Mouse (Mus musculus) thymus, postnatal 4 days (tissue): ENCODE measurements around the gene Crisp4.

Experiments
- DNase-seq: peaks from one replicate; pipeline ENCODE4 v3.0.0; 2021

Gene Crisp4

DNA sequence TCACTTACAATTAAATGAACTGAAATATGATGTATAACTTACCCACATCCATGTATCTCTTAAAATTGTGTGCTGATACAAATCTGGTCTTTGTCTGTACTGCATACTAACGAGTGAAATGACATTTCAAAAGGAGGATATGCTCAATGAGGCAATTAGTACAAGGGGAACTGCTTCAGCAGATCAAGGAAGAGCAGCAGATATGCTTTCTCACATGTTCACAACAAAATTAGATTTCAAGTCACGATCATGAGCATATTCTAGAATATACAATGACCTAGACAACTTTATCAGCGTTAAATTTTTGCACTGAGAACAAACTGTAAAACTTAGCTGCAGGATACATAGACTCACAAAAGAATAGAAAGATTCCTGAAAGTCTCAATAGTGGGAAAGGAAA is at the start of gene Crisp4:
Gene Crisp4 (minus strand): TSS at position 101 of the 400 bp plus-strand sequence.
- no peak for DNase-seq

DNA sequence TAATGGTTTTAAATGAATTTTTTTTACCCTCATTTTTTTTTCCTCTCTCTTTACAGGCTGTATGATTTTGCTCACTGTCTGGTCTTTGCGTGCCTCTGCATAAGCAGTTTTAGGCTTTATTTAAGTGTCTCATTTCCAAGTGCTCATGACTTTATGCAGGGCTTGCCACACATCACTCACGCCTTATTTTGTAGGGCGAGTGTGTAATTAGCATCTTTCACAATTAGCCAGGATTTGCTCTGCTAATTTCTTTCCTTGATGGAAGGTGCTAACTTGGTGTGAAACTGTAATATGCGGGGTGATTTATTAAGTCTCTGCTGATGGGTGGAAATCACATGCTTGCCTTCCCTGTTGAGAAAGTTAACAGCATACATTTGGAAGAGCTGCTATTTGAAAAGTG is 46.0 kb upstream of the Crisp4 start:
- no peak for DNase-seq

DNA sequence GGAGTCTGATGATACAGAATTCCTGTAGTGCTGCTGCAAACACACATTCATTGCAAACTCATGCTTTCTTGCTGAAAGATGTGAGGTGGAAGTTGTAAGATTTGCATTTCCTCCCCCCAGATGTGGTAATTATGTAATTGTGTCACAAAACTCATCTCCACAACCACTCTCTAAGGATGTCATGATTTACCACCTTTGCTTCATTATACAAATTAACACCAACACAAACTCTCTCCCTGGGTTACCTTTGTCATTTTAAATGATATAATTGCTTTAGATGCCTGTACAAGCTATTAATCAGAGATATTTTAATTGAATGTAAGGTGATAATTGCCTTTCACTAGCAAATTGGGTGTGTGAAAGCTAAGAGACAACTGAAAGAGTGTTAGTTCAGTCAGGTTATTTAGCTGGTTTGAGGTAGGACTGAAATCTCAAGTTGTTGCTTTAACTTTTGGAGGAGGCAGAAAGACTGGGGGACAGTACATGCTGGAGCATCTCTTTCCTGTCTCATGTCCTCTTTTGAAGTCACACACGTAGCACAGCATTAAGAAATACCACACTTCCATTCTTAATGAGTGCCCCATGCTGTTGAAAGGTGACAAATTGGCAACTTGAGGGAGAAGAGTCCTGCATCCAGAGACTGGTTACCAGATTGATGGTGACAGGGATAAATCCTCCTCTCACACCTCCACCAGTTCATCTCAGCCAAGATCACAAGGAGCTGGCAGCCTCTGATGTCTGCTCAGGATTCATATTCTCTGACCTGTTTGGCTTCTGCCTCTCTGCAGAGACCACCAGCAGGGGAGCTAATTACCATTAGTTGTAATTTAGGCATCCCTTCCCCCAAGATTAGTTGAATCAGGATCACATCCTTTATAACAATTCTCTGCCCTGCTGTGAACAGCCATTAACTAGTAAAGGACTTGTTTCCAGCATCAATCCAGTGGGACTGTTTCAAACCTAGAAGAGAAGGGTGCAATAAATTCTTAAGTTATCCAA is 45.3 kb upstream of the Crisp4 start:
- no peak for DNase-seq

DNA sequence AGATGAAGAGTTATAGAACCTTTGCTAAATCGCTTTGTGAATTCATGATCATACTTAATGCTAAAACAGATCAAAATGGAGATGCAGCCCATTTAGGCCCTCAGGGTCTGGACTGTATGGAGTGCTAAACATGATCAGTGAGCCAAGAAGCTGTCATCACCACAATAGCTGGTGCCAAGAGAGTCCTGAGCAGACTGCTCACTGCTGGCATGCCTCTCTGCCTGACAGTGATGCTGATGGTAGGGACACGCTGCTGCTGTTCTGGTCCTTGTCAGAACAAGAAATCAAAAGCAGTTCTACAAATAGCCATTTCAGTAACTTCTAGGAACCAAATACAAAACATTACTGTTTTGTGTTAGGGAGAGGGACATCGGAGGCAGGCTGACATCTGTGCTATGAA is 35.5 kb upstream of the Crisp4 start:
- DNase-seq = no peak

DNA sequence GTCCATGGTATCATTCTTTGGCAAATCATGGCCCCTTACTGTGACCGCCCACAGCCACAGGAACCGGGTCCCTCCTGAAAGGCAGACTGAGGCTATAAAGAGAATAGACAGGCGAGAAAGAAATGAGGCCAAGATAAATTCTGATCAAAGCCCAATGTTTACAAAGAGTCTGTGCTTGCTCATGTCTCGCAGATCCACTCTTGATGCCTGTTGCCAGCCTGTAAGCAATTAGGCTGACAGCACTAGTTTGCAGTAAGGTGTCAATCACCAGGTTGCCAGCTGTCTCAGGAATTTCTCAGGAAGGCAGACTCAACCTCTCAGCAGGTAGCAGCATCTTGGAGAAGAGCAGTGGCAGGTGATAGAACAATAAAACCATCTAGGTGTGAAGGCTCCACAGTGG is 24.9 kb upstream of the Crisp4 start:
- DNase-seq = no peak

DNA sequence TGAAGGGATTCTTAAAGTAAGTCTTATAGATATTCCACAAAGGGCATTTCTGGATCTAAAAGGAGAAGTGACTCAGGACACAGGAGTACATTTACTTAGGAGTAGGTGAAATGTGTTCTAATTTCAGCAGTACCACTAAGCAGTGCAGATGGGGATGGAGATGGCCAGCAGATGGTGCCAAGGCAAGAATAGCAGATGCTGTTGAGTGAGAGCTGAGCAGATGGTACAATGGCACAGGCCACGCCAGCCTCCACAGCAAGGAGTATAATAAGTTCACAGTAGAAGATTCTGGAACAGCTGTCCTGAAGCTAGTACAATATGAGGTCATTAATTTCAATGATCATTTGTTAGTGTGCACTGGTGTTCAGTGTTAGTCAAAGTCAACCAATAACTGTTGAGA is 22.6 kb upstream of the Crisp4 start:
- DNase-seq = no peak

DNA sequence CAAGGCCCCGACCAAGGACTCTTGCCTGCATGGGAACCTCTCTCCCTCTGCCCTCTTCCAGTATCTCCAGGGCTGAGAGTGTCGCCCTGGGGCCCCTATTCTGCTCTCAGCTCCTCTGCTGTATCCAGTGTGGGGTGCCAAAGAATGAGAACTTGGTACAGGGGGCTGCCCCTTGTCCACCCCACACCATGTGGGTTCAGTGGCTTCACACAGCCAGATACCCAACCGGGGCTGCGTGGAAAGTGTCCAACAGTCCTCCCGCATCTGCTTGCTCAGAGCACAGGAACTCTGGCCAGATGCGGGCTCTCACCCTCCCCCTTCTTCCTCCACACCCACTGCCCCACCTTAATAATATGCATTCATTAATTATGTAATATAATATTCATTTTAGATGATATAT is 13.4 kb upstream of the Crisp4 start:
- DNase-seq = no peak

DNA sequence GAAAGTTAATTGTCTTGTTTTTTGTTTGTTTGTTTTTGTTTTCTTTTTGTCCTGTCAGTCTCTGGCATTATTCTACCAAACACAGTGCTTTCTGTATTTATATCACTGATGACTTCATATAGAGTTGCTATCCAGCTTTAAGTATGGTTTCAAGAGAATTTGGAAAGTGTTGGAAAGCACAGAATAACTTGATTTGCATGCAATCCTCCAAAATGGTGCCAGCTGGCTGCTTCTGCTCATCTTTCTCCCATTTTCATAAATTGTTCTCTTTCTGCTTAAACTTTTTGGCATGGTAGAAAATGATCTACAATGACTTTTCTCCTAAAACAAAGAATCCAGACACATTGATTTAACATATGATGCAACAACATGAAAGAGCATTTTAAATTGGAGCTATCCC is 2.5 kb upstream of the Crisp4 start:
- DNase-seq = no peak

DNA sequence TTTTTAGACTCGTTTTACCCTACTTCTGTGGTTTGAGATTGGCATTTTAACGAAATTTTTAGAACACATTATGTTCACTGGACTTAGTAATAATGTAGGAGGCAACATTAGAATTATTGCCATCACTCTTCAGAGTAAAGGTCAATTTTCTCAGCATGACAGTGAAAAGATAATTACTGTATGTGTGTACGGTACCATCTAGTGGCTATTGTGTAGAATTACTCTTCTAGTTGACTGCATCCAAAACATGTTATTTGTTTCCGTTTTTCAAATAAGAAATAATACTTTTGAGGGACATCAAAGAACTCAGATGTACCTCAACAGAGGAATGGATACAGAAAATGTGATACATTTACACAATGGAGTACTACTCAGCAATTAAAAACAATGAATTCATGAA is 14.0 kb downstream of the Crisp4 start:
- no peak for DNase-seq

DNA sequence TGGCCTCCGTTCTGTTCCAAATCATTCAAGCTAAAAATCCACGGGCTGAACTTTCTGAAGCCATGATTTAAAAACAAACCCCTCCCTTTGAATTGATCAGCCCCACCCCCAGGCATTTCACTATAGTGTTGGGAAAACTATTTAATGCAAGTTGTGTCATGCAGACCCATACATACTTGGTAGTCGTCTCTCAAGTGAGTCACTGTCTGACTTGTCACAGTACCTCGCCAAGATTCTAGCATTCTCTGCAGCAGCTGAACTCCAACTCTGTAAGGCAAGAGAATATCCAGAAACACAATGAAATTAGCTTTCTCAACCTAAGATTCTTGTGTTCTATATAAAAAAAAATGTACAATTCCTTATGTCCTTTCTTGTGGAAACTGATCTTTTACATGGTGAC is 15.7 kb downstream of the Crisp4 start:
- DNase-seq = no peak

DNA sequence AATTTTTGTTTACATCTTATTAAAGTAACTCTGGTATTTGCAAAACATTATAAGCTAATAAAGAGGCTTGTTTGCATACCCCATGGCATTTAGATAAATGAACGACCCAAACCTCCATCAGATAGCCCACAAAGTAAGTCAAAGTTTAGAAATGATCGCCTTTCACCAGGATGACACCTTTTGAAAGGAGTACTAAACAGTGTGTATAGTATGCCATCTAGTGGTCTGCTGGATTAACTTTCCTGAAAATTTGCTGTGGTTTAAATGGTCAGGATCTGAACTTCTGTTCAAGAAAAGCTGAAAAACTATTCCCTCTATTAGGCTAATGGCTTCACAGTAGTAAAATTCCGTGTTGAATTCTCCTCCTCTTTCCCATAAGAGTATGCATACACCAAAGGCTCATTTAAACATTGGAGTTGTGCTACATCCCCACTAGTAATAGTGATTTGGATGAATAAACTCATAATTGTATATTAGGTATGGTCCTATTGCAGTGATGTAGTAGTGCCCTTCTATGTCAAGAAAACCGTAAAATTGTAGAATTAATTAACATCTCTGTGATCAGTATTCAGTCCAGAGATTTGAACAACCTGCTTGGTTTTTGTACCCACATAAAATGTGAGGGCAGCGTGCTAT is 38.9 kb downstream of the Crisp4 start:
- DNase-seq = no peak

DNA sequence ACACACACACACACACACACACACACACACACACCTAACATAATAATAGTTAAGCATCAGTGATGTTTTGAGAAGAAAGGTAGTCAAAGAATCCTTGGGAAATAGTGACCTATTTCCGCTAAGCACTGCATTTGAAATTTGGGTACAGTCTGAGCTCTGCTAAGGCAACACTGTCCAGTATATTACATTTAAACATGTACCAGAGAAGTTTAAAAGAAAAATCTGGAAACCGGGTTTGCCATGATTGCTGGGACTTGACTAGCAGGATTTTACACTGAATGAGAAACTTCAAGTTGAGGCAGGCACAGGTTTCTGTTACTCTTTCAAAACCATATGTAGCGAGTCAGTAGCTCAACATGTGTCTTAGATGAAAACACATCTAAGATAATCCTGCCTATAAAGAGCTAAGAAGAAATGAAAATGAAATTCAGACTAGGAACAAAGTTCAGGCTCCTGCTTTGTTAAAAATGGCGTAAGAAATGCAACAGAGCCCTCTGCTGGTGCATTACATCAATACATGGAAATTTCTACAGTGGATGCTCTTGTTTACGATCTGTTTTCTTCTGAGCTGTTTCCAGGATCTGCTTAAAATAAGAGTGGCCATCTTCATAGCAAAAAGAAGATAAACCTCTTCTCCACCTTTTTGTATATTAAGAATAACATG is 39.7 kb downstream of the Crisp4 start:
- DNase-seq = no peak

DNA sequence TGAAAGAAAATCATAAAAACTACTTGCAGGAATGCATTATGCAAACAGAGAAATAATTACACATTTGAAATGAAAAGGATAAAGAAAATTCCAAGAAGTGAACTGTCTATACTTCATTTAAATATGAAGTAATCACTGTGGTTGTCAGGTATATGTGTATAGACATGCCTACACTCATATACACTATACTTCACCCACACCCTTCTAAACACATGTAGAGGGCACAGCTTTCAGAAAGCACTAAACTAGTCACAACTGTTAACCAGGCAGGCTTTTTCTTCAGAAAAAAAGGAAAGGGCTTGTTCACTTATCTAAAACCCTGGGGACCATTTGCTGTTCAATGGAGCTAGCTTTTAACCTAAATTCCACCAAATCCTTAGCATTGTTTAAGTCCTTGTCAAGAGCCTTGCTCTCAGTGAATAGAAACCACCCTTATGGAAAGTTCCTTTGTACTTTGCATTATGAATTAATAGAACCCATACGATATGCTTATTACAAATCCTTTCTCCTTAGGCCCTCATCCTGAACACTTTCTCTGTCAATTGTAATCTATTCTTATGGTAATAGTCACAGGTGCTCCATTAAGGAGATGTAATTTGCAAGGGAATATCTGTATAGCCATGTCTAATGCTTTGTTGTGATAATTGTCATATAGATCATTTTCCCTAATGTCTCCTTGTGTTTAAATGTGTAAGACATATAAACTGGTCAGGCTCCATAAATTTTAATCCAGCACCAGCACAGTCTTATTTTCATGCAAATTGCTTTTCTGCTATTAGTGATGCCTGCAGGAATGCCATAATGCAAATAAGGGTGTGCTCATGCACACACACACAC is 40.5 kb downstream of the Crisp4 start:
- DNase-seq = no peak
